Mouse (Mus musculus) cerebellum, postnatal 25 days (tissue): ENCODE data around the gene Olfr342.

Experiments
- DNase-seq, 2 experiments: peaks; one replicate each; pipeline ENCODE4 v3.0.0; 2021; ENCODE audit warnings: mixed read lengths in 2 of 2

Olfr342 gene

GRCm38 (mm10) chr2:36524698-36525097 lies at the start of gene Olfr342:
TSS of gene Olfr342 (plus strand) at chr2:36524998.
- DNase-seq: no peak

- no peak for DNase-seq
These were observed 42.4 kb upstream of the Olfr342 start, which contains the start of gene Olfr341 for GRCm38 (mm10) chr2:36482368-36482767. TSS of gene Olfr341 (minus strand) at chr2:36482468.

- no peak for DNase-seq
These were observed 40.4 kb downstream of the Olfr342 start for GRCm38 (mm10) chr2:36565156-36565555.

GRCm38 (mm10) chr2:36566362-36566761 lies 41.6 kb downstream of the Olfr342 start, which contains the start of gene Olfr344:
TSS of gene Olfr344 (plus strand) at chr2:36566662.
- DNase-seq: no peak

DNA sequence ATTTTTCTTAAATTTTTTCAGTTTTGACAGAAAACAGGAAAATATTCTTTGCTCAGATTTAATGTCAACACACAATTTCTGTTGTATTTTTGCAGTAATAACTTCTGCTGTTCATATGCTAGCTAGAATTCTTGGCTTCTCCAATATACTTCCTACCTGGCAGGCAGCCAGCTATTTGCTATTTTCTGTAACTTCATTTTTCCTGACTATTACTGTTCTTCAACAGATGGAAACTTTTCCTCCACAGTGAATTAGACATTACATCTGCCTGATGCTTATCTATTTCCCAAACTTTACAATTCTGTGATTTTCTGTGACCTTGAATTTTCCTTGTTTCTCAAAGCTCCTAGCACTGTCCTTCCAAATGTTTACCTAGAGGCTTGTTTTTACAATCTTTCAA lies 42.2 kb downstream of the Olfr342 start:
- no peak for DNase-seq

- no peak for DNase-seq
These were observed 43.0 kb downstream of the Olfr342 start for GRCm38 (mm10) chr2:36567845-36568244.
